Mouse (Mus musculus): ENCODE measurements around the gene Hacd3.
"Not testable (repeated sequence)": the region's sequence is repeated elsewhere in the genome, so short reads cannot be mapped to it uniquely, and the experiment has no call there.

The Hacd3 gene

GRCm38 (mm10) chr9:65020991-65021886, at the start of gene Hacd3:
Gene Hacd3, minus strand, starts transcription at chr9:65021693.
- peak; percentile 93 for DNase-seq (ENCODE audit: low read depth, low spot score)

- DNase-seq (ENCODE audit: low read depth, low spot score): no peak
Measured at GRCm38 (mm10) chr9:65070587-65070986, 49.1 kb upstream of the Hacd3 start.

GRCm38 (mm10) chr9:65064251-65064650, 42.8 kb upstream of the Hacd3 start:
- DNase-seq (ENCODE audit: low read depth, low spot score): no peak

- no peak for DNase-seq (ENCODE audit: low read depth, low spot score)
Measured at GRCm38 (mm10) chr9:65050981-65051380, 29.5 kb upstream of the Hacd3 start.

GRCm38 (mm10) chr9:65049422-65049821, 27.9 kb upstream of the Hacd3 start:
- DNase-seq (ENCODE audit: low read depth, low spot score): no peak

GRCm38 (mm10) chr9:65046993-65047392, 25.5 kb upstream of the Hacd3 start:
- no peak for DNase-seq (ENCODE audit: low read depth, low spot score)

- peak; percentile 57 for DNase-seq (ENCODE audit: low read depth, low spot score)
Measured at GRCm38 (mm10) chr9:65041430-65041829, 19.9 kb upstream of the Hacd3 start.

GRCm38 (mm10) chr9:65036861-65037260, 15.4 kb upstream of the Hacd3 start:
- no peak for DNase-seq (ENCODE audit: low read depth, low spot score)

GRCm38 (mm10) chr9:65036456-65036855, 15.0 kb upstream of the Hacd3 start:
- no peak for DNase-seq (ENCODE audit: low read depth, low spot score)

GRCm38 (mm10) chr9:65032269-65033108, 11.0 kb upstream of the Hacd3 start, which contains the start of gene Dpp8:
Gene Dpp8, plus strand, starts transcription at chr9:65032414.
- DNase-seq (ENCODE audit: low read depth, low spot score): peak; percentile 96

GRCm38 (mm10) chr9:65031894-65032268, 10.4 kb upstream of the Hacd3 start:
- no peak for DNase-seq (ENCODE audit: low read depth, low spot score)

GRCm38 (mm10) chr9:65031355-65031754, 9.9 kb upstream of the Hacd3 start:
- not testable (repeated sequence) for DNase-seq (ENCODE audit: low read depth, low spot score)

- no peak for DNase-seq (ENCODE audit: low read depth, low spot score)
Measured at GRCm38 (mm10) chr9:65028313-65028712, 6.8 kb upstream of the Hacd3 start.

- DNase-seq (ENCODE audit: low read depth, low spot score): no peak
Measured at GRCm38 (mm10) chr9:65027241-65027640, 5.7 kb upstream of the Hacd3 start.

GRCm38 (mm10) chr9:65023447-65023846, 2.0 kb upstream of the Hacd3 start:
- DNase-seq (ENCODE audit: low read depth, low spot score): no peak

GRCm38 (mm10) chr9:65022580-65023135, 1.2 kb upstream of the Hacd3 start:
- peak; percentile 44 for DNase-seq (ENCODE audit: low read depth, low spot score)

- DNase-seq (ENCODE audit: low read depth, low spot score): no peak
Measured at GRCm38 (mm10) chr9:65021887-65022579, 540 bp upstream of the Hacd3 start.

- no peak for DNase-seq (ENCODE audit: low read depth, low spot score)
Measured at GRCm38 (mm10) chr9:65020128-65020527, 1.4 kb downstream of the Hacd3 start.

GRCm38 (mm10) chr9:65019146-65019545, 2.3 kb downstream of the Hacd3 start:
- no peak for DNase-seq (ENCODE audit: low read depth, low spot score)

- DNase-seq (ENCODE audit: low read depth, low spot score): peak; percentile 64
Measured at GRCm38 (mm10) chr9:65018588-65019121, 2.8 kb downstream of the Hacd3 start.

GRCm38 (mm10) chr9:65017896-65018295, 3.6 kb downstream of the Hacd3 start:
- no peak for DNase-seq (ENCODE audit: low read depth, low spot score)

Data from CD4-positive, CD25-positive, alpha-beta regulatory T cell, adult 2 months (primary cell).